Mouse (Mus musculus): ENCODE data around the gene Cnnm3. TPM values are rescaled to one million over a fixed set of nuclear protein-coding genes. Genes with fewer than 3 reads are reported as not detected.
"Not testable (repeated sequence)": the region's sequence is repeated elsewhere in the genome, so short reads cannot be mapped to it uniquely, and the experiment has no call there.

The Cnnm3 gene
- polyA plus RNA-seq, 1 experiment from 2014 or later = 3.0 TPM

GRCm38 (mm10) chr1:36536783-36537182 lies 25.1 kb downstream of the Cnnm3 start, which contains the start of gene Ankrd23:
Gene Ankrd23, minus strand, starts transcription at chr1:36536883.
- not testable (repeated sequence) for H3K9me3 ChIP-seq (replicated peaks; ENCODE audit: control insufficient read depth, low read length); H3K27ac ChIP-seq (ENCODE audit: low read length); H3K4me3 ChIP-seq (replicated peaks; ENCODE audit: low read length); ATAC-seq (ENCODE audit: insufficient read depth, low FRiP score); H3K9ac ChIP-seq (ENCODE audit: low read length); H3K27me3 ChIP-seq (ENCODE audit: control insufficient read depth, insufficient read depth, low read length); H3K4me1 ChIP-seq (ENCODE audit: control insufficient read depth, insufficient read depth, low read length); H3K36me3 ChIP-seq (ENCODE audit: control insufficient read depth, insufficient read depth, low read length); H3K4me2 ChIP-seq (ENCODE audit: low read depth, low read length)
- WGBS = 88% methylated on average over 9 of the region's 9 CpGs

GRCm38 (mm10) chr1:36538727-36539126 lies 27.1 kb downstream of the Cnnm3 start:
- ATAC-seq (ENCODE audit: insufficient read depth, low FRiP score) = no peak
- H3K27ac ChIP-seq (ENCODE audit: low read length) = no peak overlapping the region
- H3K4me3 ChIP-seq (replicated peaks; ENCODE audit: low read length) = no peak overlapping the region
- H3K9ac ChIP-seq (ENCODE audit: low read length) = no peak overlapping the region
- H3K9me3 ChIP-seq (replicated peaks; ENCODE audit: control insufficient read depth, low read length) = no peaks in the 10 kb centered on the region
- no peaks in the 10 kb centered on the region for H3K27me3 ChIP-seq (ENCODE audit: control insufficient read depth, insufficient read depth, low read length)
- H3K36me3 ChIP-seq (ENCODE audit: control insufficient read depth, insufficient read depth, low read length) = peaks cover 15% of the 10 kb centered on the region
- H3K4me1 ChIP-seq (ENCODE audit: control insufficient read depth, insufficient read depth, low read length) = no peaks in the 10 kb centered on the region; the same call in 1 of the 2 replicates
- no peak overlapping the region for H3K4me2 ChIP-seq (ENCODE audit: low read depth, low read length)
- 72% methylated on average over 4 of the region's 4 CpGs for WGBS

GRCm38 (mm10) chr1:36539186-36539585 lies 27.5 kb downstream of the Cnnm3 start, which contains the start of gene Gm42417:
Gene Gm42417, minus strand, starts transcription at chr1:36539429.
- WGBS = 44% methylated on average over 9 of the region's 9 CpGs
- Histone ChIP-seq H3K9me3 (replicated peaks; ENCODE audit: control insufficient read depth, low read length) (no peaks in the 10 kb centered on the region), H3K27ac (ENCODE audit: low read length) (no peak within 1 kb of the TSS), H3K9ac (ENCODE audit: low read length) (no peak within 1 kb of the TSS), H3K4me2 (ENCODE audit: low read depth, low read length) (no peak within 1 kb of the TSS), H3K27me3 (ENCODE audit: control insufficient read depth, insufficient read depth, low read length) (no peaks in the 10 kb centered on the region), H3K4me3 (replicated peaks; ENCODE audit: low read length) (no peak within 1 kb of the TSS), H3K4me1 (ENCODE audit: control insufficient read depth, insufficient read depth, low read length) (no peaks in the 10 kb centered on the region; the same call in 1 of the 2 replicates), H3K36me3 (ENCODE audit: control insufficient read depth, insufficient read depth, low read length) (peaks cover 15% of the 10 kb centered on the region)
- ATAC-seq (ENCODE audit: insufficient read depth, low FRiP score) = peak; percentile 78

GRCm38 (mm10) chr1:36540132-36540531 lies 28.5 kb downstream of the Cnnm3 start:
- Histone ChIP-seq H3K27ac (ENCODE audit: low read length) (no peak overlapping the region), H3K4me2 (ENCODE audit: low read depth, low read length) (no peak overlapping the region), H3K4me1 (ENCODE audit: control insufficient read depth, insufficient read depth, low read length) (no peaks in the 10 kb centered on the region), H3K9ac (ENCODE audit: low read length) (no peak overlapping the region), H3K4me3 (replicated peaks; ENCODE audit: low read length) (no peak overlapping the region), H3K9me3 (replicated peaks; ENCODE audit: control insufficient read depth, low read length) (no peaks in the 10 kb centered on the region), H3K36me3 (ENCODE audit: control insufficient read depth, insufficient read depth, low read length) (peaks cover 15% of the 10 kb centered on the region), H3K27me3 (ENCODE audit: control insufficient read depth, insufficient read depth, low read length) (no peaks in the 10 kb centered on the region)
- no peak for ATAC-seq (ENCODE audit: insufficient read depth, low FRiP score)
- WGBS = 83% methylated on average over 11 of the region's 11 CpGs

- H3K4me1 ChIP-seq (ENCODE audit: control insufficient read depth, insufficient read depth, low read length) = no peaks in the 10 kb centered on the region
- H3K4me2 ChIP-seq (ENCODE audit: low read depth, low read length) = no peak overlapping the region
- no peaks in the 10 kb centered on the region for H3K27me3 ChIP-seq (ENCODE audit: control insufficient read depth, insufficient read depth, low read length)
- ATAC-seq (ENCODE audit: insufficient read depth, low FRiP score) = no peak
- no peak overlapping the region for H3K9ac ChIP-seq (ENCODE audit: low read length)
- H3K36me3 ChIP-seq (ENCODE audit: control insufficient read depth, insufficient read depth, low read length) = peaks cover 15% of the 10 kb centered on the region
- no peak overlapping the region for H3K4me3 ChIP-seq (replicated peaks; ENCODE audit: low read length)
- no peak overlapping the region for H3K27ac ChIP-seq (ENCODE audit: low read length)
- no peaks in the 10 kb centered on the region for H3K9me3 ChIP-seq (replicated peaks; ENCODE audit: control insufficient read depth, low read length)
- WGBS = 93% methylated on average over 12 of the region's 12 CpGs
Measured at GRCm38 (mm10) chr1:36540807-36541206, 29.1 kb downstream of the Cnnm3 start.

GRCm38 (mm10) chr1:36541844-36542243 lies 30.2 kb downstream of the Cnnm3 start:
- peaks cover 7% of the 10 kb centered on the region; the same call in 1 of the 2 replicates for H3K4me1 ChIP-seq (ENCODE audit: control insufficient read depth, insufficient read depth, low read length)
- no peak for ATAC-seq (ENCODE audit: insufficient read depth, low FRiP score)
- H3K9ac ChIP-seq (ENCODE audit: low read length) = no peak overlapping the region
- H3K36me3 ChIP-seq (ENCODE audit: control insufficient read depth, insufficient read depth, low read length) = peaks cover 15% of the 10 kb centered on the region
- H3K4me2 ChIP-seq (ENCODE audit: low read depth, low read length) = no peak overlapping the region
- H3K27ac ChIP-seq (ENCODE audit: low read length) = no peak overlapping the region
- H3K9me3 ChIP-seq (replicated peaks; ENCODE audit: control insufficient read depth, low read length) = no peaks in the 10 kb centered on the region
- no peak overlapping the region for H3K4me3 ChIP-seq (replicated peaks; ENCODE audit: low read length)
- WGBS = 96% methylated on average over 16 of the region's 16 CpGs
- no peaks in the 10 kb centered on the region for H3K27me3 ChIP-seq (ENCODE audit: control insufficient read depth, insufficient read depth, low read length)

- peaks cover 12% of the 10 kb centered on the region for H3K36me3 ChIP-seq (ENCODE audit: control insufficient read depth, insufficient read depth, low read length)
- H3K4me3 ChIP-seq (replicated peaks; ENCODE audit: low read length) = no peak overlapping the region
- H3K9ac ChIP-seq (ENCODE audit: low read length) = no peak overlapping the region
- 94% methylated on average over 9 of the region's 9 CpGs for WGBS
- no peak overlapping the region for H3K27ac ChIP-seq (ENCODE audit: low read length)
- no peaks in the 10 kb centered on the region for H3K27me3 ChIP-seq (ENCODE audit: control insufficient read depth, insufficient read depth, low read length)
- no peak for ATAC-seq (ENCODE audit: insufficient read depth, low FRiP score)
- peaks cover 13% of the 10 kb centered on the region for H3K4me1 ChIP-seq (ENCODE audit: control insufficient read depth, insufficient read depth, low read length)
- H3K9me3 ChIP-seq (replicated peaks; ENCODE audit: control insufficient read depth, low read length) = no peaks in the 10 kb centered on the region
- H3K4me2 ChIP-seq (ENCODE audit: low read depth, low read length) = no peak overlapping the region
Measured at GRCm38 (mm10) chr1:36542925-36543324, 31.3 kb downstream of the Cnnm3 start.

- no peaks in the 10 kb centered on the region for H3K27me3 ChIP-seq (ENCODE audit: control insufficient read depth, insufficient read depth, low read length)
- H3K27ac ChIP-seq (ENCODE audit: low read length) = no peak overlapping the region
- H3K4me3 ChIP-seq (replicated peaks; ENCODE audit: low read length) = no peak overlapping the region
- H3K9ac ChIP-seq (ENCODE audit: low read length) = no peak overlapping the region
- no peak for ATAC-seq (ENCODE audit: insufficient read depth, low FRiP score)
- no peak overlapping the region for H3K4me2 ChIP-seq (ENCODE audit: low read depth, low read length)
- H3K36me3 ChIP-seq (ENCODE audit: control insufficient read depth, insufficient read depth, low read length) = peaks cover 17% of the 10 kb centered on the region
- peaks cover 36% of the 10 kb centered on the region for H3K4me1 ChIP-seq (ENCODE audit: control insufficient read depth, insufficient read depth, low read length)
- no peaks in the 10 kb centered on the region for H3K9me3 ChIP-seq (replicated peaks; ENCODE audit: control insufficient read depth, low read length)
- 56% methylated on average over 2 of the region's 2 CpGs for WGBS
Measured at GRCm38 (mm10) chr1:36545382-36545781, 33.7 kb downstream of the Cnnm3 start.

GRCm38 (mm10) chr1:36545845-36546600 lies 34.4 kb downstream of the Cnnm3 start:
- Histone ChIP-seq H3K4me2 (ENCODE audit: low read depth, low read length) (peak overlapping the region; percentile 86), H3K4me3 (replicated peaks; ENCODE audit: low read length) (peak overlapping the region; percentile 82), H3K27ac (ENCODE audit: low read length) (peak overlapping the region; percentile 82; the same call in 1 of the 2 replicates), H3K36me3 (ENCODE audit: control insufficient read depth, insufficient read depth, low read length) (peaks cover 20% of the 10 kb centered on the region), H3K27me3 (ENCODE audit: control insufficient read depth, insufficient read depth, low read length) (no peaks in the 10 kb centered on the region), H3K9me3 (replicated peaks; ENCODE audit: control insufficient read depth, low read length) (no peaks in the 10 kb centered on the region), H3K9ac (ENCODE audit: low read length) (peak overlapping the region; percentile 88; the same call in 1 of the 2 replicates), H3K4me1 (ENCODE audit: control insufficient read depth, insufficient read depth, low read length) (peaks cover 36% of the 10 kb centered on the region)
- 66% methylated on average over 19 of the region's 19 CpGs for WGBS
- no peak for ATAC-seq (ENCODE audit: insufficient read depth, low FRiP score)
